Mouse (Mus musculus): ENCODE results near the gene Prss22. TPM values are rescaled to one million over a fixed set of nuclear protein-coding genes. Genes with fewer than 3 reads are reported as not detected.
"Not testable (repeated sequence)": the region's sequence is repeated elsewhere in the genome, so short reads cannot be mapped to it uniquely, and the experiment has no call there.

Prss22 gene
- total and polyA plus RNA-seq, 2 experiments from 2014 or later = not detected

GRCm38 (mm10) chr17:23968780-23969179, 29.1 kb downstream of the Prss22 start:
- H3K4me1 ChIP-seq (ENCODE audit: insufficient read depth) = no peaks in the 10 kb centered on the region
- no peak overlapping the region for H3K9ac ChIP-seq
- ATAC-seq (no peak), DNase-seq (no peak)
- H3K4me3 ChIP-seq (ENCODE audit: low read depth, low read length) = no peak overlapping the region
- H3K9me3 ChIP-seq (ENCODE audit: low read length) = no peaks in the 10 kb centered on the region
- no peak overlapping the region for H3K4me2 ChIP-seq (ENCODE audit: low read depth)
- no peaks in the 10 kb centered on the region for H3K27me3 ChIP-seq (ENCODE audit: insufficient read depth, low read length)
- H3K27ac ChIP-seq (ENCODE audit: low read depth, low read length) = no peak overlapping the region
- whole genome bisulfite sequencing = 56% methylated on average over 2 of the region's 2 CpGs
- H3K36me3 ChIP-seq (ENCODE audit: insufficient read depth) = no peaks in the 10 kb centered on the region
- TF ChIP-seq CTCF (IDR thresholded peaks at IDR 0.05; ENCODE audit: low read depth) = 0 out of 2 replicates have a peak, but pooled peaks have one; percentile 11

GRCm38 (mm10) chr17:23966658-23967401, 31.1 kb downstream of the Prss22 start:
- no peaks in the 10 kb centered on the region for H3K4me1 ChIP-seq (ENCODE audit: insufficient read depth)
- H3K27me3 ChIP-seq (ENCODE audit: insufficient read depth, low read length) = no peaks in the 10 kb centered on the region
- ATAC-seq (no peak), DNase-seq (no peak)
- H3K9me3 ChIP-seq (ENCODE audit: low read length) = no peaks in the 10 kb centered on the region
- no peak overlapping the region for H3K4me3 ChIP-seq (ENCODE audit: low read depth, low read length)
- no peak for TF ChIP-seq CTCF (IDR thresholded peaks at IDR 0.05; ENCODE audit: low read depth)
- no peak overlapping the region for H3K9ac ChIP-seq
- 93% methylated on average over 10 of the region's 10 CpGs for WGBS
- H3K36me3 ChIP-seq (ENCODE audit: insufficient read depth) = no peaks in the 10 kb centered on the region
- no peak overlapping the region for H3K27ac ChIP-seq (ENCODE audit: low read depth, low read length)
- H3K4me2 ChIP-seq (ENCODE audit: low read depth) = no peak overlapping the region

- WGBS = 31% methylated on average over 6 of the region's 6 CpGs
- DNase-seq = no peak
These were observed 32.0 kb downstream of the Prss22 start for GRCm38 (mm10) chr17:23965805-23966425.

DNA sequence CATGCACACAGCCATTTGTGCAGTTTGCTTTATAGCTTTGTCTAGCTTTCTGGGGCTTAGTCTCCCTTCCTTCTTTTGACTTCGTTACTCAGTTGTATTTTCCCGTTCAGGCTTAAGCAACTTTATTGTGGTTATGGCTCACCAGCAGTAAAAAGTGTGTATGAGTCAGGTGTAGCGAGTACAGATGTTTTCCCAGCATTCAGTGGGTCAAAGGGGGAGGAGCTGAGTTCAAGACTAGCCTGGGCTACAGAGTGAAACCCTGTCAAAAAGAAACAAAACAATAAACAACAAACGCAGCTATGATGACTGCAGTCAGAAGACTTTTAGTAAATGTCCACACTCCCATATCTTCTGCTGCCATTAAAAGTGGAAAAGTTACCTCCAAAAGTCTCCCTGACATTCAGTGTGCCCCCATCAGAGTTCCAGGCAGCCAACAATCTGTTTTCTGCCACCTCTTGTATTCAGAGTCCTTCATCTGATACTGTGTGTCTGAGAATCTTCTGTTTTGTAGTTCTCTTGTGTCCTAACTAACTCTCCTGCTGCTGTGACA, 36.3 kb downstream of the Prss22 start:
- no peak for ATAC-seq
- WGBS = 30% methylated on average over 4 of the region's 4 CpGs
- H3K27me3 ChIP-seq (ENCODE audit: insufficient read depth, low read length) = no peaks in the 10 kb centered on the region

More at GRCm38 (mm10) chr17:23965805-23966425, 32.0 kb downstream of the Prss22 start:
- Histone ChIP-seq H3K9ac (no peak overlapping the region), H3K4me2 (ENCODE audit: low read depth) (no peak overlapping the region), H3K36me3 (ENCODE audit: insufficient read depth) (no peaks in the 10 kb centered on the region), H3K27ac (ENCODE audit: low read depth, low read length) (no peak overlapping the region), H3K4me3 (ENCODE audit: low read depth, low read length) (no peak overlapping the region), H3K4me1 (ENCODE audit: insufficient read depth) (no peaks in the 10 kb centered on the region), H3K9me3 (ENCODE audit: low read length) (no peaks in the 10 kb centered on the region), H3K27me3 (ENCODE audit: insufficient read depth, low read length) (no peaks in the 10 kb centered on the region)
- peak; percentile 55 for ATAC-seq
- TF ChIP-seq CTCF (IDR thresholded peaks at IDR 0.05; ENCODE audit: low read depth) = no peak

DNA sequence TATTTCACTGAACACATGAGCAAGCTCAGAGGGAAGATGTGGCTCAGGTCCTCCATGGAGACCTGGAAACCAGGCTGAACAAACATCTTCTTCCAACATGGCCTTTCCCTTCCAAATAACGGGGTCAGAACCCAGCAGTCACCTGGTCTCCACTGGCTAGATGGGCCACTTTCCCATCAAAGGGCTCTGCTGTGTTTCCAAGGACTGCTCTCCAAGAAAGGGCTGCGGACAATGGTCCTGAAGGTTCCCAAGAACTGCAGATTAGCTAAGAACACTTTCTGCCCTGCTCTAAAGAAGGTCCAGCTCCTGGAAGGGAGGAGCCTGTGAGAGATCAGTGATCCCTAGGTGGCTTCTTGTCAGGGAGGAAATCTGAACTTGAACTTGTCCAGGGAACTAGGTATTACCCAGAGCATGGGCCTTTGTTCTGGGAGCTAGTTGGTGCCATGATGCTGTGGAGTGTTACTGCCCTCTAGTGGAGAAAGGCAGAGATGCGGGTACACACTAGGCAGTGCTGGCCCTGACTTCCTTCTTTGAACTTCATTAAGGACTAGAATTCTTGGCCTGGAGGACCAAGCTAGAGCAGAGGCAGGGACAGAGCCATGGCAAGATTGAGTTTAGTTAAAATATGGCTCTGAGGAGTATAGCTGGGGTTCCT, 37.7 kb downstream of the Prss22 start:
- no peaks in the 10 kb centered on the region for H3K36me3 ChIP-seq (ENCODE audit: insufficient read depth)
- no peak overlapping the region for H3K4me2 ChIP-seq (ENCODE audit: low read depth)
- no peaks in the 10 kb centered on the region for H3K9me3 ChIP-seq (ENCODE audit: low read length)
- no peaks in the 10 kb centered on the region for H3K27me3 ChIP-seq (ENCODE audit: insufficient read depth, low read length)
- peak; percentile 89 for DNase-seq
- WGBS = 38% methylated on average over 3 of the region's 3 CpGs
- ATAC-seq = peak; percentile 98
- H3K27ac ChIP-seq (ENCODE audit: low read depth, low read length) = no peak overlapping the region
- peak; percentile 99 for TF ChIP-seq CTCF (IDR thresholded peaks at IDR 0.05; ENCODE audit: low read depth)
- no peak overlapping the region for H3K4me3 ChIP-seq (ENCODE audit: low read depth, low read length)
- no peak overlapping the region for H3K9ac ChIP-seq
- no peaks in the 10 kb centered on the region for H3K4me1 ChIP-seq (ENCODE audit: insufficient read depth)

More for the DNA sequence above, 36.3 kb downstream of the Prss22 start:
- Histone ChIP-seq H3K9ac (no peak overlapping the region), H3K27ac (ENCODE audit: low read depth, low read length) (no peak overlapping the region), H3K4me2 (ENCODE audit: low read depth) (no peak overlapping the region), H3K4me3 (ENCODE audit: low read depth, low read length) (no peak overlapping the region), H3K36me3 (ENCODE audit: insufficient read depth) (no peaks in the 10 kb centered on the region), H3K9me3 (ENCODE audit: low read length) (no peaks in the 10 kb centered on the region), H3K4me1 (ENCODE audit: insufficient read depth) (no peaks in the 10 kb centered on the region)
- no peak for TF ChIP-seq CTCF (IDR thresholded peaks at IDR 0.05; ENCODE audit: low read depth)
- no peak for DNase-seq

DNA sequence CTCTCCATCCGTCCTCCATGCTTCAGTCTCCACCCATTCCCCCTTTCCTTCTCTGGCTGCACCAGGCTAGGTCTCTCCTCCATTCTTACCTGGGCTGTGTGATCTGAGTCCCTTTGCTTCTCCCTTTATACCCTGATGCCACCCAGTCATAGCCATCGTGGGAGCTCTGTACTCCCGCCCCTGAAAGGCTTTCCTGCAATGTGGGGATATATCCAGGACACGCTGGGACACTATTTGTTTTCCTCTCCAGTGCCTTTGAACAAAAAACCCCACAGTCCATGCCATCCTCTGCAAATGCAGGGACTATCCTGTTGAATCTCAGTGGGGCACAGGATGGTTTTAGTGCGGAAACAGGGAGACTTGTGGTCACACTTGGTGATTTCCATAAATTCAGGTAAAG, 42.7 kb downstream of the Prss22 start, which contains the start of gene Sbpl:
Gene Sbpl (minus strand): TSS at position 101 of the 400 bp plus-strand sequence.
- ATAC-seq = no peak
- Histone ChIP-seq H3K4me3 (ENCODE audit: low read depth, low read length) (no peak within 1 kb of the TSS), H3K9ac (no peak within 1 kb of the TSS), H3K27me3 (ENCODE audit: insufficient read depth, low read length) (no peaks in the 10 kb centered on the region), H3K4me1 (ENCODE audit: insufficient read depth) (no peaks in the 10 kb centered on the region), H3K4me2 (ENCODE audit: low read depth) (no peak within 1 kb of the TSS), H3K36me3 (ENCODE audit: insufficient read depth) (no peaks in the 10 kb centered on the region), H3K27ac (ENCODE audit: low read depth, low read length) (no peak within 1 kb of the TSS), H3K9me3 (ENCODE audit: low read length) (no peaks in the 10 kb centered on the region)
- DNase-seq = no peak
- 78% methylated on average over 5 of the region's 5 CpGs for WGBS
- TF ChIP-seq CTCF (IDR thresholded peaks at IDR 0.05; ENCODE audit: low read depth) = no peak

DNA sequence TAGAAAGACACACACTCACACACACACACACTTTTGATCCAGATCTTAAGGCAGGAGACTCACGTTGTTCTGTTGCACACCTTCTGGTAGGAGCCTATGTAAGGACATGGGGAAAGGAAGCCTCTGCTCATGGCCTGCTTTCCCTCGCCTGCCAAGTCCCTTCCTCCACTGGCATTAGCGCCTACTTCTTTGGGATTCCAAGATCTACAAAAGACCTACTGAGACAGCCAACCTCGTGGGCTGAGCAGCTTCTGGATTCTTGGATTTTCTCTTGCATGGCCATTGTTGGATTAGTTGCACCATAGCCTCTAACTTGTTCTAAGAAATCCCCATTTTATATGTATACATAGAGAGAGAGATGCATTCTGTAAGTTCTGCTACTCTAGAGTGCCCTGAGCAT, 47.1 kb downstream of the Prss22 start:
- not testable (repeated sequence) for H3K27ac ChIP-seq (ENCODE audit: low read depth, low read length); H3K4me3 ChIP-seq (ENCODE audit: low read depth, low read length); H3K4me1 ChIP-seq (ENCODE audit: insufficient read depth); H3K9me3 ChIP-seq (ENCODE audit: low read length); H3K27me3 ChIP-seq (ENCODE audit: insufficient read depth, low read length); H3K9ac ChIP-seq; H3K4me2 ChIP-seq (ENCODE audit: low read depth); ATAC-seq; H3K36me3 ChIP-seq (ENCODE audit: insufficient read depth); DNase-seq
- 79% methylated on average over 4 of the region's 4 CpGs for WGBS
